Mouse (Mus musculus): ENCODE data around the gene Erc2. TPM values are rescaled to one million over a fixed set of nuclear protein-coding genes. Genes with fewer than 3 reads are reported as not detected.

Gene Erc2
- polyA plus RNA-seq, 1 experiment from 2014 or later, result 1.4 TPM

- H3K27ac ChIP-seq (ENCODE audit: low read length), result no peak overlapping the region
- no peaks in the 10 kb centered on the region for H3K36me3 ChIP-seq (ENCODE audit: control insufficient read depth, insufficient read depth)
- ATAC-seq (ENCODE audit: low read depth), result no peak
- 47% methylated on average over 8 of the region's 8 CpGs for WGBS (ENCODE audit: insufficient replicate concordance)
- H3K27me3 ChIP-seq (ENCODE audit: control insufficient read depth, insufficient read depth, low read depth, low read length), result no peaks in the 10 kb centered on the region
- no peak overlapping the region for H3K9ac ChIP-seq (ENCODE audit: low read depth, low read length)
- no peak overlapping the region for H3K4me3 ChIP-seq (ENCODE audit: low read depth, low read length)
- no peaks in the 10 kb centered on the region for H3K9me3 ChIP-seq (replicated peaks; ENCODE audit: control insufficient read depth, low read length)
- H3K4me1 ChIP-seq (ENCODE audit: control insufficient read depth, low read depth, low read length), result no peaks in the 10 kb centered on the region
- H3K4me2 ChIP-seq (ENCODE audit: low read depth, low read length), result no peak overlapping the region
Measured at GRCm38 (mm10) chr14:27727541-27727940, 105.3 kb downstream of the Erc2 start.

GRCm38 (mm10) chr14:27731086-27731485, 108.9 kb downstream of the Erc2 start:
- 36% methylated on average over 4 of the region's 4 CpGs for WGBS (ENCODE audit: insufficient replicate concordance)
- H3K9me3 ChIP-seq (replicated peaks; ENCODE audit: control insufficient read depth, low read length), result no peaks in the 10 kb centered on the region

GRCm38 (mm10) chr14:27739436-27739835, 117.2 kb downstream of the Erc2 start:
- H3K4me2 ChIP-seq (ENCODE audit: low read depth, low read length), result no peak overlapping the region
- H3K4me3 ChIP-seq (ENCODE audit: low read depth, low read length), result no peak overlapping the region
- WGBS (ENCODE audit: insufficient replicate concordance), result 56% methylated on average over 1 of the region's 1 CpGs
- no peak for ATAC-seq (ENCODE audit: low read depth)
- no peaks in the 10 kb centered on the region for H3K27me3 ChIP-seq (ENCODE audit: control insufficient read depth, insufficient read depth, low read depth, low read length)
- H3K4me1 ChIP-seq (ENCODE audit: control insufficient read depth, low read depth, low read length), result no peaks in the 10 kb centered on the region
- no peaks in the 10 kb centered on the region for H3K36me3 ChIP-seq (ENCODE audit: control insufficient read depth, insufficient read depth)
- H3K9ac ChIP-seq (ENCODE audit: low read depth, low read length), result no peak overlapping the region
- no peaks in the 10 kb centered on the region for H3K9me3 ChIP-seq (replicated peaks; ENCODE audit: control insufficient read depth, low read length)
- no peak overlapping the region for H3K27ac ChIP-seq (ENCODE audit: low read length)

More at GRCm38 (mm10) chr14:27731086-27731485, 108.9 kb downstream of the Erc2 start:
- Histone ChIP-seq H3K27me3 (ENCODE audit: control insufficient read depth, insufficient read depth, low read depth, low read length) (no peaks in the 10 kb centered on the region), H3K4me3 (ENCODE audit: low read depth, low read length) (no peak overlapping the region), H3K4me1 (ENCODE audit: control insufficient read depth, low read depth, low read length) (no peaks in the 10 kb centered on the region), H3K36me3 (ENCODE audit: control insufficient read depth, insufficient read depth) (no peaks in the 10 kb centered on the region), H3K27ac (ENCODE audit: low read length) (no peak overlapping the region), H3K4me2 (ENCODE audit: low read depth, low read length) (no peak overlapping the region), H3K9ac (ENCODE audit: low read depth, low read length) (no peak overlapping the region)
- no peak for ATAC-seq (ENCODE audit: low read depth)

GRCm38 (mm10) chr14:27741248-27741916, 119.2 kb downstream of the Erc2 start:
- 16% methylated on average over 3 of the region's 3 CpGs for WGBS (ENCODE audit: insufficient replicate concordance)
- no peaks in the 10 kb centered on the region for H3K9me3 ChIP-seq (replicated peaks; ENCODE audit: control insufficient read depth, low read length)
- no peak overlapping the region for H3K27ac ChIP-seq (ENCODE audit: low read length)
- no peaks in the 10 kb centered on the region for H3K36me3 ChIP-seq (ENCODE audit: control insufficient read depth, insufficient read depth)
- no peaks in the 10 kb centered on the region for H3K4me1 ChIP-seq (ENCODE audit: control insufficient read depth, low read depth, low read length)
- no peak overlapping the region for H3K4me3 ChIP-seq (ENCODE audit: low read depth, low read length)
- H3K4me2 ChIP-seq (ENCODE audit: low read depth, low read length), result no peak overlapping the region
- H3K27me3 ChIP-seq (ENCODE audit: control insufficient read depth, insufficient read depth, low read depth, low read length), result no peaks in the 10 kb centered on the region
- no peak overlapping the region for H3K9ac ChIP-seq (ENCODE audit: low read depth, low read length)
- ATAC-seq (ENCODE audit: low read depth), result no peak

DNA sequence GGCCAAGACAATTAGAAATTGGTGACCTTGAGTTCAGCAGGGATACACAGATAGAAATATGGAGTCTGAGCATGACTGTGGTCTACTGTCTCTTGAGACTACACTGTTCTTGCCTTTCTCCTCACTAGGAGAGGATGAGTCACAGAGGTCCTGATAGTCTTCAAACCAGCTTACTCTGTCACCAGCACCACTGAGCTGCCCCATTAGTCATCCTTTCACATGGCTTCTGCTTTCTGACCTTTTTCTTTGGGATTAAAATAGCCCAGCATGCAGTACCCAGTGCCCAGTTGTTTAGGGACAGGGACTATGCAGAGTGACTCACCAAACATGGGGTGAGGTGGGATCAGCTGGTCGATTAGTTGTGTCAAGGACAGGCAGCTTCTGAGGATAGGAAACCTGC, 132.1 kb downstream of the Erc2 start:
- no peaks in the 10 kb centered on the region for H3K36me3 ChIP-seq (ENCODE audit: control insufficient read depth, insufficient read depth)
- no peak overlapping the region for H3K4me3 ChIP-seq (ENCODE audit: low read depth, low read length)
- WGBS (ENCODE audit: insufficient replicate concordance), result 32% methylated on average over 1 of the region's 1 CpGs

DNA sequence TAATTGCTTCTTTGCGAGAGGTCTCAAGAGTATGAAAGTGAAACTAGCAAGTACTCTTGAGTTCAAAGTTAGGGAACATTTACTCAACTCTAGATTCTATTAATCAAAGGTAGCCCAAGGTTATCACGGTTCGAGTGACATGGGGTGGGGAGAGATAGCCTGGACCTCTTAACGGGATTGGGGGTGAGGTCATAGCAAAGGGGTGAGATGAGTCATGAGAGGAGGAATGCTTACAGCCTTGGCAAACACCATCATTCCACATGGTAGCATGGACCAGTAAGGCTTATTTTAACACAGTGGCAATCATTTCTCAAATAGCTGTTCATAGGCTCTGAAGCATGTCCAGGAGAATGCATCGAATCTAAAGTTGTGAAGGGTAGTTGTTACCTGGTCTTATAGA, 134.7 kb downstream of the Erc2 start:
- H3K4me2 ChIP-seq (ENCODE audit: low read depth, low read length), result no peak overlapping the region
- no peak for ATAC-seq (ENCODE audit: low read depth)
- H3K9me3 ChIP-seq (replicated peaks; ENCODE audit: control insufficient read depth, low read length), result no peaks in the 10 kb centered on the region
- H3K4me1 ChIP-seq (ENCODE audit: control insufficient read depth, low read depth, low read length), result no peaks in the 10 kb centered on the region
- no peaks in the 10 kb centered on the region for H3K36me3 ChIP-seq (ENCODE audit: control insufficient read depth, insufficient read depth)
- WGBS (ENCODE audit: insufficient replicate concordance), result 63% methylated on average over 5 of the region's 5 CpGs
- H3K4me3 ChIP-seq (ENCODE audit: low read depth, low read length), result no peak overlapping the region
- no peak overlapping the region for H3K9ac ChIP-seq (ENCODE audit: low read depth, low read length)
- H3K27ac ChIP-seq (ENCODE audit: low read length), result no peak overlapping the region
- no peaks in the 10 kb centered on the region for H3K27me3 ChIP-seq (ENCODE audit: control insufficient read depth, insufficient read depth, low read depth, low read length)

More for the DNA sequence above, 132.1 kb downstream of the Erc2 start:
- Histone ChIP-seq H3K4me1 (ENCODE audit: control insufficient read depth, low read depth, low read length) (no peaks in the 10 kb centered on the region), H3K4me2 (ENCODE audit: low read depth, low read length) (no peak overlapping the region), H3K9ac (ENCODE audit: low read depth, low read length) (no peak overlapping the region), H3K27ac (ENCODE audit: low read length) (no peak overlapping the region), H3K9me3 (replicated peaks; ENCODE audit: control insufficient read depth, low read length) (no peaks in the 10 kb centered on the region), H3K27me3 (ENCODE audit: control insufficient read depth, insufficient read depth, low read depth, low read length) (no peaks in the 10 kb centered on the region)
- ATAC-seq (ENCODE audit: low read depth), result no peak

DNA sequence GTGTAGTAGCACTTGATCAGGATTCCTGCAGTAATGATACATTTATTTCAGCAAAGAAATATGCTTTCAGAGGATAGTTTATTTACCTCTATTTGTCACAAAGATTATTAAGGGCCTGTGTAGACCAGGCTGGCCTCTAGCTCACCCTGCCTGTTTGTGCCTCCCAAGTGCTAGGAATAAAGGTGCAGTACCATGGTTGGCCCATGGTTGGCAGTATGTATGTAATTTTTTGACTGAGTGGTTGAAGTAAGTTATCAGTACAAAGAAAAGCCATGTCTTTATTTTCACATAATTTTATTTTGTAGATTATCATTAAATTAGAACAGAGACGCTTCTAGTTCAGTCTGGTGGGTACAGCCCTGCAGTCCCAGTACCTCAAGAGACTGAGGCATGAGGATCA, 136.0 kb downstream of the Erc2 start:
- no peak overlapping the region for H3K27ac ChIP-seq (ENCODE audit: low read length)
- H3K9ac ChIP-seq (ENCODE audit: low read depth, low read length), result no peak overlapping the region
- ATAC-seq (ENCODE audit: low read depth), result no peak
- no peak overlapping the region for H3K4me3 ChIP-seq (ENCODE audit: low read depth, low read length)
- no peaks in the 10 kb centered on the region for H3K27me3 ChIP-seq (ENCODE audit: control insufficient read depth, insufficient read depth, low read depth, low read length)
- no peak overlapping the region for H3K4me2 ChIP-seq (ENCODE audit: low read depth, low read length)
- no peaks in the 10 kb centered on the region for H3K9me3 ChIP-seq (replicated peaks; ENCODE audit: control insufficient read depth, low read length)
- WGBS (ENCODE audit: insufficient replicate concordance), result 56% methylated on average over 1 of the region's 1 CpGs
- H3K36me3 ChIP-seq (ENCODE audit: control insufficient read depth, insufficient read depth), result no peaks in the 10 kb centered on the region
- H3K4me1 ChIP-seq (ENCODE audit: control insufficient read depth, low read depth, low read length), result no peaks in the 10 kb centered on the region

DNA sequence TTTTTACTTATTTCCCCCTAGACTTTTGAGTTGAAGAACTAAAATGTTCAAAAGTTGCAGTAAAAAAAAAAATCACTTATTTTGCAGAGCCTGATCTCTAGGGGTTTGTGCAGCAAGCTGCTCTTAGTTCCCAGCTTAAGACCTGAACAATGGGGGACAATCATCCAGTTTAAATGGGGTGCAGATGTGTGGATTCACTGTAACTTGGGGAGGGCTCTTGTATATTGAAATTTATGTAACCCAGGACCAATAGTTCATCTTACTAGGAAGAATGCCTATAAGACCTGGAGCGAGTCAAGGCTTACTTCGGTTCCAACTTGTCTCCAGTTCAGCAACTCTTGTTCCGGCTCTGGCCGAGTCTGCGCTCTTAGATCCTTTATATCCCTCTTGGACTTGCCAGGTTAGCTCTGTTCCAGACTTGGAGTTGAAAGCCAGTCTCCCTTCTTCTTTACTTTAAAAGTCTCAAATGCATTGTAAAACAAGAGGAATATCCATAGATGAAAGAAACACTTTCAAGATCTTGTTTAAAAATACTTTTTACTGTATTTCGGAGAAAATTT, 136.9 kb downstream of the Erc2 start:
- H3K9ac ChIP-seq (ENCODE audit: low read depth, low read length), result no peak overlapping the region
- H3K4me2 ChIP-seq (ENCODE audit: low read depth, low read length), result no peak overlapping the region
- H3K4me3 ChIP-seq (ENCODE audit: low read depth, low read length), result no peak overlapping the region
- no peaks in the 10 kb centered on the region for H3K27me3 ChIP-seq (ENCODE audit: control insufficient read depth, insufficient read depth, low read depth, low read length)
- no peaks in the 10 kb centered on the region for H3K36me3 ChIP-seq (ENCODE audit: control insufficient read depth, insufficient read depth)
- no peak for ATAC-seq (ENCODE audit: low read depth)
- H3K27ac ChIP-seq (ENCODE audit: low read length), result no peak overlapping the region
- H3K9me3 ChIP-seq (replicated peaks; ENCODE audit: control insufficient read depth, low read length), result no peaks in the 10 kb centered on the region
- WGBS (ENCODE audit: insufficient replicate concordance), result 81% methylated on average over 6 of the region's 6 CpGs
- H3K4me1 ChIP-seq (ENCODE audit: control insufficient read depth, low read depth, low read length), result no peaks in the 10 kb centered on the region

DNA sequence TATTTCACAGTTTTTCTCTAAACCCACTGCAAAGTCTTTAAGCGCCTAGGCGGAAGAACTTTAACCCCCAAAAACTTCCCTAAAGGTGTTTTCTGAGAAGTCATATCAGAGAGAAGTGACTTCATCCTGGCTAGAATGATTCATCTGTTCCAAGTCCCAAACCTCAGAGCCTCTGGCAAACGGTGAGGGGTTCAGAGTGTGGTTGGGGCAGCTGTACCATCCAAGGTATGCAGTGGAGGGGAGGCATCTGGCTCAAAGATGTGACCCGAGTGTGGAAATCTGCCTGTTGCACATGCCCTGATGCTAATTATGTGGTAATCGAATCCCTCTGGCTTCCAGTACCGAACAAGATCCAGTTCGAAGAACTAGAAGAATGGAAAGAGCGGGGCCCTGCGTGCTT, 137.8 kb downstream of the Erc2 start:
- Histone ChIP-seq H3K27me3 (ENCODE audit: control insufficient read depth, insufficient read depth, low read depth, low read length) (no peaks in the 10 kb centered on the region), H3K4me1 (ENCODE audit: control insufficient read depth, low read depth, low read length) (no peaks in the 10 kb centered on the region), H3K4me2 (ENCODE audit: low read depth, low read length) (no peak overlapping the region), H3K9me3 (replicated peaks; ENCODE audit: control insufficient read depth, low read length) (no peaks in the 10 kb centered on the region), H3K4me3 (ENCODE audit: low read depth, low read length) (no peak overlapping the region), H3K9ac (ENCODE audit: low read depth, low read length) (no peak overlapping the region), H3K36me3 (ENCODE audit: control insufficient read depth, insufficient read depth) (no peaks in the 10 kb centered on the region), H3K27ac (ENCODE audit: low read length) (no peak overlapping the region)
- WGBS (ENCODE audit: insufficient replicate concordance), result 60% methylated on average over 9 of the region's 9 CpGs
- ATAC-seq (ENCODE audit: low read depth), result no peak
